Mouse (Mus musculus) CD4-positive, CD25-positive, alpha-beta regulatory T cell, adult 4 months (primary cell): ENCODE measurements at regions not wholly inside any gene's neighbourhood (a gene's known extent, or its start where the extent isn't known, plus 50 kb on each side); places are given as distances from the start of the nearest gene placed in this dataset.

Experiments
- ATAC-seq: one replicate; pipeline ENCODE4 v1.8.0; 2017

DNA sequence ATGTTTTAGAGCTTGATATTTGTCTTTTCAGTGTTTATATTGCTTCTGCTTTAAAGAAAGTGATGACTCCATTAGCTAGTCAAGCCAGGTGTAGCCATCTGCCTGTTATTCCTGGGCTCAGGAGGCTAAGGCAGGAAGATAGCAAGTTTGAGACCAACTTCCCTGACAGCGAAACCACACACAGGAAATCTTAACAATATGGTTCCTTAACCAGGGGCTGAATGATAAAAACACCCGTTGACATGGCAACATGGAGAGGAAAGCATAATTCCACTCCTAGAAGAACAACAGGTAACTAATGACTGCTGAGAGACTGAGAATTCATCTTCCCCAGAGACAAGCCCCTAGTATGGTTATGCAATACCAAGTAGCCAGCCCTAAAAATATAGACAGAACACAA, 553.6 kb upstream of the Acvr2a start:
- no peak for ATAC-seq
